Mouse (Mus musculus): ENCODE results near the gene Hfe. TPM values are rescaled to one million over a fixed set of nuclear protein-coding genes. Genes with fewer than 3 reads are reported as not detected.
"Not testable (repeated sequence)": the region's sequence is repeated elsewhere in the genome, so short reads cannot be mapped to it uniquely, and the experiment has no call there.

Hfe gene
- polyA plus RNA-seq, 1 experiment from 2014 or later = 16.8 TPM

GRCm38 (mm10) chr13:23730479-23730878 lies 19.8 kb upstream of the Hfe start:
- WGBS = 22% methylated on average over 8 of the region's 8 CpGs
- Histone ChIP-seq H3K4me1 (replicated peaks; ENCODE audit: insufficient read depth, low read length) (no peaks in the 10 kb centered on the region), H3K9me3 (replicated peaks; ENCODE audit: low read length) (no peaks in the 10 kb centered on the region), H3K9ac (ENCODE audit: low read depth, low read length) (no peak overlapping the region), H3K36me3 (ENCODE audit: insufficient read depth, low read length) (no peaks in the 10 kb centered on the region), H3K4me3 (replicated peaks; ENCODE audit: low read depth, low read length) (no peak overlapping the region), H3K27ac (no peak overlapping the region), H3K27me3 (ENCODE audit: insufficient read depth, low read length) (no peaks in the 10 kb centered on the region), H3K4me2 (ENCODE audit: low read length) (no peak overlapping the region)
- ATAC-seq (replicated peaks; ENCODE audit: low FRiP score, low read depth) = peak; percentile 79
- no peak for TF ChIP-seq CTCF (IDR thresholded peaks at IDR 0.05; ENCODE audit: low read depth)
- peak; percentile 73 for DNase-seq (ENCODE audit: low spot score)

- Histone ChIP-seq H3K36me3 (ENCODE audit: insufficient read depth, low read length) (no peaks in the 10 kb centered on the region), H3K4me3 (replicated peaks; ENCODE audit: low read depth, low read length) (no peak overlapping the region), H3K4me2 (ENCODE audit: low read length) (no peak overlapping the region), H3K9ac (ENCODE audit: low read depth, low read length) (no peak overlapping the region), H3K27me3 (ENCODE audit: insufficient read depth, low read length) (no peaks in the 10 kb centered on the region), H3K9me3 (replicated peaks; ENCODE audit: low read length) (no peaks in the 10 kb centered on the region), H3K4me1 (replicated peaks; ENCODE audit: insufficient read depth, low read length) (no peaks in the 10 kb centered on the region), H3K27ac (no peak overlapping the region)
- ATAC-seq (replicated peaks; ENCODE audit: low FRiP score, low read depth) (no peak), DNase-seq (ENCODE audit: low spot score) (no peak)
- no peak for TF ChIP-seq CTCF (IDR thresholded peaks at IDR 0.05; ENCODE audit: low read depth)
- 95% methylated on average over 5 of the region's 5 CpGs for WGBS
Observed at GRCm38 (mm10) chr13:23729706-23730105, 19.1 kb upstream of the Hfe start.

- Histone ChIP-seq H3K27me3 (ENCODE audit: insufficient read depth, low read length) (no peaks in the 10 kb centered on the region), H3K36me3 (ENCODE audit: insufficient read depth, low read length) (no peaks in the 10 kb centered on the region), H3K4me2 (ENCODE audit: low read length) (no peak overlapping the region), H3K4me3 (replicated peaks; ENCODE audit: low read depth, low read length) (no peak overlapping the region), H3K9ac (ENCODE audit: low read depth, low read length) (no peak overlapping the region), H3K4me1 (replicated peaks; ENCODE audit: insufficient read depth, low read length) (no peaks in the 10 kb centered on the region), H3K9me3 (replicated peaks; ENCODE audit: low read length) (no peaks in the 10 kb centered on the region), H3K27ac (no peak overlapping the region)
- ATAC-seq (replicated peaks; ENCODE audit: low FRiP score, low read depth) = no peak
- 91% methylated on average over 9 of the region's 9 CpGs for WGBS
- no peak for DNase-seq (ENCODE audit: low spot score)
- no peak for TF ChIP-seq CTCF (IDR thresholded peaks at IDR 0.05; ENCODE audit: low read depth)
Observed at GRCm38 (mm10) chr13:23729192-23729525, 18.5 kb upstream of the Hfe start.

DNA sequence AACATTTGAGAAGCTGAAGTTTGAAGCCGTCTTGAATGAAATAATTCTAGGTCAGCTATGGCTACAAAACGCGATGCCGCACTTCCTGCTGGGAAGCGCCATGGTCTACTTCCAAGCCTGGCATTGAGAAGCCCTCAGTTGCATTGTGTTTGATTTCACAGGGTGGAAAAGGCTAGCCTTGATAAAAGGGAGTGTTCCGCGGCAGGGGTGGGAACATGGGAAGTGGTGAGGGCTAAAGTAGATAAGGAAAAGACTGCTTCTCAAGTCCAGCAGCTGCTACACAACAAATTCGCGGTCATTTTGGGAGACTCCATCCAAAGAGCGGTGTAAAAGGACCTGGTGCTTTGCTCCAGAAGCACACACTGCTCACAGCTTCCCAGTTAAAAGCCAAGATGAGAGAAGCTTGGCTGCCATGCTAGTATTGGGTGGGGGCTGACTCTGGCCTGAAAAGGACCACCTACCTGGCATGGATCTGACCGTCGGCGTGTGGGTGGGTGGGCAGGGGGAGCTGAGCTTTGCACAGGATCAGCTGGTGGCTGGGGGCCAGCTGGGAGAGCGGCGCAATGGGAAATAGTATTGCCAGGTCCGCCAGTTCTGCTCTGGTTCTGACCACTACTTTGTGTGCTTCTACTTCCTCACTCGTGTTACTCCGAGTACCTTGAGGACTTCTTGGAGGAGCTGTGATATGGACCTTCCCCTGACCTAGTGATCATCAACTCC lies 18.0 kb upstream of the Hfe start:
- H3K9ac ChIP-seq (ENCODE audit: low read depth, low read length) = no peak overlapping the region
- no peaks in the 10 kb centered on the region for H3K36me3 ChIP-seq (ENCODE audit: insufficient read depth, low read length)
- H3K9me3 ChIP-seq (replicated peaks; ENCODE audit: low read length) = no peaks in the 10 kb centered on the region
- no peak overlapping the region for H3K4me3 ChIP-seq (replicated peaks; ENCODE audit: low read depth, low read length)
- no peak for ATAC-seq (replicated peaks; ENCODE audit: low FRiP score, low read depth)
- no peak overlapping the region for H3K27ac ChIP-seq
- no peaks in the 10 kb centered on the region for H3K4me1 ChIP-seq (replicated peaks; ENCODE audit: insufficient read depth, low read length)
- WGBS = 92% methylated on average over 18 of the region's 18 CpGs
- no peak for DNase-seq (ENCODE audit: low spot score)
- no peak for TF ChIP-seq CTCF (IDR thresholded peaks at IDR 0.05; ENCODE audit: low read depth)
- H3K4me2 ChIP-seq (ENCODE audit: low read length) = no peak overlapping the region
- no peaks in the 10 kb centered on the region for H3K27me3 ChIP-seq (ENCODE audit: insufficient read depth, low read length)

- no peak for ATAC-seq (replicated peaks; ENCODE audit: low FRiP score, low read depth)
- no peaks in the 10 kb centered on the region for H3K27me3 ChIP-seq (ENCODE audit: insufficient read depth, low read length)
- H3K4me3 ChIP-seq (replicated peaks; ENCODE audit: low read depth, low read length) = no peak overlapping the region
- H3K9ac ChIP-seq (ENCODE audit: low read depth, low read length) = no peak overlapping the region
- 60% methylated on average over 1 of the region's 1 CpGs for WGBS
- no peaks in the 10 kb centered on the region for H3K36me3 ChIP-seq (ENCODE audit: insufficient read depth, low read length)
- H3K4me1 ChIP-seq (replicated peaks; ENCODE audit: insufficient read depth, low read length) = no peaks in the 10 kb centered on the region
- no peak overlapping the region for H3K27ac ChIP-seq
- no peak for DNase-seq (ENCODE audit: low spot score)
- H3K9me3 ChIP-seq (replicated peaks; ENCODE audit: low read length) = no peaks in the 10 kb centered on the region
- no peak for TF ChIP-seq CTCF (IDR thresholded peaks at IDR 0.05; ENCODE audit: low read depth)
- H3K4me2 ChIP-seq (ENCODE audit: low read length) = no peak overlapping the region
Observed at GRCm38 (mm10) chr13:23725213-23725612, 14.6 kb upstream of the Hfe start.

- whole genome bisulfite sequencing = 73% methylated on average over 4 of the region's 4 CpGs
Observed at GRCm38 (mm10) chr13:23724239-23724638, 13.6 kb upstream of the Hfe start.

GRCm38 (mm10) chr13:23717593-23718245 lies 7.1 kb upstream of the Hfe start:
- 28% methylated on average over 2 of the region's 2 CpGs for WGBS

More at GRCm38 (mm10) chr13:23724239-23724638, 13.6 kb upstream of the Hfe start:
- H3K4me1 ChIP-seq (replicated peaks; ENCODE audit: insufficient read depth, low read length) = no peaks in the 10 kb centered on the region
- no peaks in the 10 kb centered on the region for H3K9me3 ChIP-seq (replicated peaks; ENCODE audit: low read length)
- H3K27ac ChIP-seq = no peak overlapping the region
- H3K36me3 ChIP-seq (ENCODE audit: insufficient read depth, low read length) = no peaks in the 10 kb centered on the region
- DNase-seq (ENCODE audit: low spot score) (no peak), ATAC-seq (replicated peaks; ENCODE audit: low FRiP score, low read depth) (no peak)
- TF ChIP-seq CTCF (IDR thresholded peaks at IDR 0.05; ENCODE audit: low read depth) = no peak
- no peak overlapping the region for H3K9ac ChIP-seq (ENCODE audit: low read depth, low read length)
- no peaks in the 10 kb centered on the region for H3K27me3 ChIP-seq (ENCODE audit: insufficient read depth, low read length)
- no peak overlapping the region for H3K4me3 ChIP-seq (replicated peaks; ENCODE audit: low read depth, low read length)
- H3K4me2 ChIP-seq (ENCODE audit: low read length) = no peak overlapping the region

More at GRCm38 (mm10) chr13:23717593-23718245, 7.1 kb upstream of the Hfe start:
- H3K9me3 ChIP-seq (replicated peaks; ENCODE audit: low read length); H3K36me3 ChIP-seq (ENCODE audit: insufficient read depth, low read length); H3K4me1 ChIP-seq (replicated peaks; ENCODE audit: insufficient read depth, low read length); ATAC-seq (replicated peaks; ENCODE audit: low FRiP score, low read depth); H3K27ac ChIP-seq; H3K27me3 ChIP-seq (ENCODE audit: insufficient read depth, low read length); H3K9ac ChIP-seq (ENCODE audit: low read depth, low read length); H3K4me3 ChIP-seq (replicated peaks; ENCODE audit: low read depth, low read length); DNase-seq (ENCODE audit: low spot score); H3K4me2 ChIP-seq (ENCODE audit: low read length): not testable (repeated sequence)
